Mouse (Mus musculus): ENCODE data around the gene Gm128. TPM values are rescaled to one million over a fixed set of nuclear protein-coding genes. Genes with fewer than 3 reads are reported as not detected.
"Not testable (repeated sequence)": the region's sequence is repeated elsewhere in the genome, so short reads cannot be mapped to it uniquely, and the experiment has no call there.

The Gm128 gene
- total RNA-seq, 2 experiments from 2014 or later, result 0.12 TPM; not detected in 1

DNA sequence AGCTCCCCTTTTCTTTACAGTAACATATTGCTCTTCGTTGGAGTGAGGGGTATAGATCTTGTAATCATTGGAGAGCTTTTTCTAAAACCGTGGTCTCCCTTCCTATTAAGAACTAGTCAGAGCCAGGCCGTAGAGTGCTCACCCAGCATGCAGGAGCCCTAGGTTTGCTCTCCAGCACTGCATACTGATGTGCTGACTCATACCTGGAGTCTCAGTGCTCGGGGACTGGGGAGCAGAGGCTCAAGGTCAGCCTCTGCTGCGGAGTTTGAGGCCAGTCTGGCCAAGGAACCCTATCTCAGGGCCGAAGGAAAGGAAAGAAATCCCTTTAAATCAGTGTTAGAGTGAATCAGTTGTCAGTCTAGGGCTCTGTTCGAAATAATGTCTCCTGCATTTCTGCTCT is 8.6 kb downstream of the Gm128 start:
- no peak for DNase-seq
- intact Hi-C loops (cut with DNase I), result no loop called here

- intact Hi-C loops (cut with DNase I), result no loop called here
- no peak for DNase-seq
Measured at GRCm38 (mm10) chr3:95231298-95232221, 9.8 kb downstream of the Gm128 start, which contains the start of gene Mllt11. TSS of gene Mllt11 (minus strand) at chr3:95232171.

DNA sequence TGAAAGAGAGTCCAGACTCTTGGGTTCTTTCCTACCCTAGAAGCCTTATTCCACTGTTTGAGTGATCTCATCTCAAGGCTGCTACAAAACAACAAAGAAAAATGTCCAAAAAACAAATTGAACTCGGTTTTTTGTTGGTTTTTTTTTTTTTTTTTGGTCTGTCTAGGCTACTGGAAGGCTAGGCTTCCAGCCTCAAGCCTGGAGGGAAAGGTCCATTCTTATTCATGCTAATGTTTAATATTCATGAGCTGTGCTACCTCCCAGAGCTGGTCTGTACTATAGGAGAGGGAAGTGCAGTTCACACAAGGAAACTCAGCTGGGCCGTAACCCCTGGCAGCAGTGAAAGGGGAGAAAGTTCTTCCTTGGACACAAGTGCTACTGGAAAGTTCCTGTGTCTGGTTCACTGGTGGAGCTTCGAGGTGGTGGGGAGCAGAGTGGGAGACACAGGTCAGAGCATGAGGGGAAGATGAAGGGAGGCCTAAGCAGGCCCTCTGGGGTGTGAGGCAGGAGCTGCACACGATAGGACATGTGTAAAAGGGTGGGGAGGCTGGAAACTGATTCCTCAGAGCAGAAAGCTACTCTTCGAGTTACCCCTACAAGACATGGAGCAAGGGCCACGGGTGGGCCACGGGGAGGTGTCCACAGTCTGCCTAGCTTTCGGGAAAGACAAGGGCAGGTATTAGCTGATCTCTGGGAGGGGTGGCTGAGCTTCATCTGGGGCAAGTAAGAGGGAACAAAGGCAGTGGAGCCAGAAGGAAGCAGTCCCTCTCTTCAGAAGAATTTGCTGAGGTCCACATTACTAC is 10.7 kb downstream of the Gm128 start:
- intact Hi-C loops (cut with DNase I), result no loop called here
- peak; percentile 35 to 42 for DNase-seq

GRCm38 (mm10) chr3:95229781-95230494 is 11.5 kb downstream of the Gm128 start:
- intact Hi-C loops (cut with DNase I), result no loop called here
- DNase-seq, result peak; percentile 71 to 73

GRCm38 (mm10) chr3:95228894-95229780 is 12.3 kb downstream of the Gm128 start:
- intact Hi-C loops (cut with DNase I), result loop anchor here (1.0 kb wide), 1 partner anchor 12 kb away; the partner anchor contains the start of gene Gabpb2
- peak; percentile 48 to 61 for DNase-seq

DNA sequence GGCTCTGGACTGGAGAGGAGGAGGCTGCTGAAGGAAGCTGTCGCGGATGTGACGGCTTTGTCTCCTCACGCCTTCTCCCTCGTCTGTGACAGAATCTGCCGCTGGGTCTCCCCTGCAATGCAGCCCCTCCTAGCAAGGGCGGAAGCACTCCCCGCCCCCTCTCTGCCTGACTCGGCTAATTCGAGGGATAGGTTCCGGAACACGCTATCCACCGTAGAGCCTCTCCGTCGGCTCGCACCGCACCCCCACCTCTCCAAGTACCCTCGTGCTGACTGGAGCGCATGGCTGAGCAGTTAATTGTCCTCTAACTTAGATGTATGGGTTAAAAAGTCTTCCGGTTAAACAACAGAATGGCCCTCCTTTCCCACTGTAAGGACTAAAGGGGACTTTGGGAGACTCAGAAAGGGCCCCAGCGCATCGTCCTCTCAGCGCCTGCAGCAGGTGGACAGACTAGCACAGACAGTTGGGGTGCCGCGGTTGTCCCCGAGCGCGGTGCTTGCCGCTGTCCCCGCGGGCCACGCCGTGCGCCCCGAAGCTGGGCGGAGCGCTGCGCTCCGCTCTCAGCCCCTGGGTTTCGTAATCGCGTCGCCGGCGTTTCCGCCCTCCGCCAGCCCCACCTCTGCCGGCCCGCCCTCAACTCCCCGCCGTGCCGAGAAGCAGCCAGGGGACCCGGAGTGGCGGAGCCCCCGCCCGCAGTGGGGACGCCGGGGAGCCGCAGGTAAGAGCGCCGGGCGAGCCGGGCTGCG is 13.1 kb downstream of the Gm128 start, which contains the start of gene Cdc42se1:
Cdc42se1 (plus strand) TSS at position 585 of the 746 bp plus-strand sequence.
- peak; percentile 87 to 91 for DNase-seq
- intact Hi-C loops (cut with DNase I), result loop anchor here (1.0 kb wide), 1 partner anchor 11 kb away; the partner anchor contains the start of gene Gabpb2

DNA sequence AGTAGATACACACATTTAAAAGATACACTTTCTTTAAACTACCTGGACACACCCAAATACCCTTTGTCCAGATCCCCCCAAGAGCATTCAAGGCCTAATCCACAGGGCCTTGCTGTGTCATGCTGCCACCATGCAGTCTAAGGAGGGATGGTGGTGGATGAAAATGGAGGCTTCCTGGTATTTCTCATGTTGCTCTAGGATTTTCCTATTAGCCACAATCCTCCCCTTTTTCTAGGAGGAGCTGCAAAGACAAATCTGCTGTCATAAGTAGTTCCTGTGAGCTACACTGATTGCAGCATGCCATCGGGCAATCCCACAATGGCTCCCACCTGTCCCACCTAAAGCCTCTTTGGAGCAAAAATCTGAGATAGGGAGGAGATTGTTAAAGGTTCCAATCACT is 14.2 kb downstream of the Gm128 start:
- intact Hi-C loops (cut with DNase I), result no loop called here
- DNase-seq, result no peak

GRCm38 (mm10) chr3:95224295-95224694 is 17.1 kb downstream of the Gm128 start:
- DNase-seq, result no peak
- intact Hi-C loops (cut with DNase I), result no loop called here

GRCm38 (mm10) chr3:95223041-95223440 is 18.4 kb downstream of the Gm128 start:
- DNase-seq, result no peak
- intact Hi-C loops (cut with DNase I), result no loop called here

DNA sequence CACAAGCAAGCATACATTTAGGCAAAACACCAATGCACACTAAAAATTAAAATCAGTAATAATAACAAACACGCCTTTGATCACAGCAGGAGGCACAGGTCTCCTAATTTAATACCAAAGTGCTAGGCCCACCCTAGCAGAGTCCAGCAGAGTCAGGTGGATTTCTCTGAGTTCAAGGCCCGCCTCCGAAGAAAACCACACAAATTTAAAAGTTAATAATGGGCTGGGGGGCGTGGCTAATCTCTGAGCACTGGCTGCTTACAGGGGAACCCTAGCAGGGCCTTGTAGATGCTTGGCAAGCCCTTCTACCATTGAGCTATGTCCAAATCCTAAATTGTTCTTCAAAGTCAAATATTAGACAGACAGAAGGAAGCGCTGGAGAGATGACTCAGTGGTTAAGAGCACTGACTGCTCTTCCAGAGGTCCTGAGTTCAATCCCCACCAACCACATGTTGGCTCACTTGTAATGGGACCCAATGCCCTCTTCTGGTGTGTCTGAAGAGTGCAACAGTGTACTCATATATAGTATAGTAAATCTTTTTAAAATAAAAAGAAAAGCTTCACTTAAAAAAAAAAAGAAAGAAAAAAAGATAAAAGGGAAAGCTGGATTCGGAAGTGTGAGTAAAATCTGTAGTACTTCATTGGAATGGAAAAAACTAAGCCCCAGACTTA is 22.8 kb downstream of the Gm128 start:
- intact Hi-C loops (cut with DNase I), result no loop called here

DNA sequence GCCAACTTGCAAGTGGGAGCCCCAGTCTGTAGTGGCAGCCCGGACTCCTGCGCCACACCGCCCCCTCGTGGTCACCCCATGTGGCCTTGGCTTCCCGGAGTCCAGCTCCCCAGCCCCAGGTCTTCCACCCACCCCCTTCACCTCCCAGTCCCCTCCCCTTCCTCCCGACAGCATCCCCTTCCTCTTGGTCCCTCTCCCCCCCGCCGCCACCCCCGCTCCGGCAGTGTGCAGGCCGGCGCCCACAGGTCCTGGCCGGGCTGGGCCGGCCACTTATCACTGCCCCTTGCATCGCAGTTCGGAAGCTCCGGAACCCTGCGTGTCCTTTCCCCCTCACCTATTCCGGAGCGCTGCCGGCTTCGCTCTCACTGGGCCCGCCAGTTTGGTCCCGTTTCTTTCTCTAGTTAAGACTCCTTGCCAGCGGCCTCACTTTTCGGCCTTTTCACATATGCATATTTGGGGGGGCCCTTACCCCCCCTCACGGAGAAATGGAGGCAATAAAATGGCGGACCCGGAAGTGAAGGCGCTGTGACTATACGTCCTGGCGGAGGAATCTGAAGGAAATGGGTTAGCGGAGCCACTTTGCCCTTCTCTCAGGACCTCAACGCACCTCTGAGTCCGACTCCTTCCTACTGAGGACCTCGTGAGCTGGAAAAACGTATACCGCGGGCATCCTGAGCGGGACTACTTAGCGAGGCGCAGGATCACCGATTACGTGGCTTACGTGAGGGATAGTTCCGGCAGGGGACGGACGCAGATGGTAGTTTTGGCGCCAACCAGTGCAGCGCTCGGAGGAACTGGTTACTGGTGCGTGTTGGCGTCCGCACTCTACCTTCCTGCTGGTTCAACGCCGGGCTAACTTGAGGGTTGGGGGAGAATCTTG is 23.9 kb downstream of the Gm128 start, which contains the start of gene Gabpb2:
Gabpb2 (minus strand) TSS at position 662 of the 880 bp plus-strand sequence.
- DNase-seq, result peak; percentile 97 to 98
- intact Hi-C loops (cut with DNase I), result loop anchor here (1.0 to 2.0 kb wide), 4 partner anchors 11 to 98 kb away; partner anchors contain the start of genes Cdc42se1 and Tnfaip8l2

More for the DNA sequence above, 22.8 kb downstream of the Gm128 start:
- DNase-seq, result no peak

DNA sequence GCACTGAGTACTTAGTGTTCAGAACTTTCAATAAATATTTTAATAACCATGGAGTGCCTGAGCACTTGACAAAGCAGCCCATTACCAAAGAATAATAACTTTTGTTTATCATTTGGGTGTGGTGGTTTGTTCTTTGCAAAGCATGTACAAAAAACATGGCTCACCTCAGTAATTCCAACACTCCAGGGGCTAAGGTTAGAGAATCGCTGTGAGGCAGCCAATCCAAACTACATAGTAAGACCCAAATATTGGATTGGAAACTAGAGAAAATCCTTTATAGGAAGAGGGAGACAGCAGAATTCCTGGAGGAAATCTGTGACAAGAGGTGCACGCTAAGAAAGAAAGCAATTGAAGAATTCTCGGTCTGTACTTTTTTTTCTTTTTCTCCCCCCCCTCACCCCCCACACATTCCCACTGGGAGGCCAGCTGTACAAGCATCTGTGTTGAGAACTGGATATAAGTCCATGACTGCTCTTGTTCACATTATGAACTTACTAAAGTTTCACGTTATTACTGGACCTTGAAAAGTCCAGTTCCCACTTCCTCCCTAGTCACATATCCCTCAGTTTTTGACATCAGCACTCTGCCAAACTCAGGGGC is 24.6 kb downstream of the Gm128 start:
- intact Hi-C loops (cut with DNase I), result loop anchor here (1.0 to 2.0 kb wide), 4 partner anchors 12 to 99 kb away; partner anchors contain the start of genes Cdc42se1 and Tnfaip8l2
- no peak for DNase-seq

DNA sequence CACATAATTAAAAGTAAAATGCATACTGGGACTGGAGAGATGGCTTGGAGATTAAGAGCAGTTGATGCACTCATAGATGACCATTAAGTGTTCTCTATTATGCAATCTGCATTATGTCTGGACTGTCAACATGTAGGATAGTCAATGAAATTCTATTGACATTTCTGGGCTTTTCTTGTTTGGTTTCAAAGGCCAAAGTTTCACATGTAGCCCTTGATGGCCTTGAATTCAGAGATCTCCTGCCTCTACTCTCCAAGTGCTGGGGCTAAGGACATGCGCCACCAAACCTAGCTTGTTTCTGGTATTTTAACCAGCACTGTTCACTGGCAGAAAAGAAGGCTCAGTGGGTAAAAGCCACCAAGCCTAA is 27.8 kb downstream of the Gm128 start:
- DNase-seq, result no peak
- intact Hi-C loops (cut with DNase I), result no loop called here

DNA sequence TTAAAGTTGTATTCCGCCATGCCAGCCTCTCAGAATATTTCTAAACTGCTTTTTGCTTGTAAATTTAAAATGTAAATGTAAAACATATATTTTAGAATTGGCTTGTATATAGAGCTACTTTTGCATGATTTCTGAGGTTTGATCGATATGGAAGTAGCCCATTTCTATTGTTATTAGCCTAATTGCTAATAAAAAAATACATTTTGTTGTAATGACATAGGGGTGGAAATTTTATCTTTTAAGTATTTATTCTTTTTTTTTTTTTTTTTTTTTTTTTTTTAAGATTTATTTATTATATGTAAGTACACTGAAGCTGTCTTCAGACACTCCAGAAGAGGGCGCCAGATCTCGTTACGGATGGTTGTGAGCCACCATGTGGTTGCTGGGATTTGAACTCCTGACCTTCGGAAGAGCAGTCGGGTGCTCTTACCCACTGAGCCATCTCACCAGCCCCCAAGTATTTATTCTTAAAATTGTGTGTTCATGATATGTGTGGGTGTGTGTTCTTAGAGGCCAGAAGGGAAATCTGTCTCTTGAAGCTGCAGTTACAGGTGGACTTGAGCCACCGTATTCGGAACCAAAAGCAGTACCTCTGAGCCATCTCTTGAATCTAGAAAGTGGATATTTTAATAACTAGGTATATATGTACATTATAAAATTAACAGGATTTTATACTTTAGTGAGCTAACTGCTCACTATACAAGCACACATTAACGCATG is 28.3 kb downstream of the Gm128 start:
- intact Hi-C loops (cut with DNase I); DNase-seq: not testable (repeated sequence)

GRCm38 (mm10) chr3:95210585-95210984 is 30.8 kb downstream of the Gm128 start:
- intact Hi-C loops (cut with DNase I), result no loop called here
- no peak for DNase-seq

GRCm38 (mm10) chr3:95208286-95208685 is 33.1 kb downstream of the Gm128 start:
- DNase-seq, result no peak
- intact Hi-C loops (cut with DNase I), result no loop called here
